Mouse (Mus musculus): ENCODE results near the gene Ctsk.

GRCm38 (mm10) chr3:95521168-95521567 lies 22.1 kb downstream of the Ctsk start:
- TF ChIP-seq CTCF (IDR thresholded peaks at IDR 0.05 in 2 of 3, conservative IDR thresholded peaks at IDR 0.05 in 1 of 3; ENCODE audit: control insufficient read depth in 1 of 3, insufficient read depth in 1 of 3, low read depth in 2 of 3, low read length in 3 of 3, poor library complexity in 1 of 3, severe bottlenecking in 1 of 3) (no peak), USF2 (IDR thresholded peaks at IDR 0.05; ENCODE audit: borderline replicate concordance in 1 of 2, insufficient read depth in 1 of 2, low read depth in 1 of 2, low read length in 2 of 2) (no peak), ZC3H11A (IDR thresholded peaks at IDR 0.05; ENCODE audit: low read depth, low read length) (no peak), EP300 (IDR thresholded peaks at IDR 0.05; ENCODE audit: low read depth in 1 of 2, low read length in 2 of 2) (no peak), TBP (IDR thresholded peaks at IDR 0.05; ENCODE audit: low read depth, low read length) (peak; percentile 84), KAT2A (conservative IDR thresholded peaks at IDR 0.05; ENCODE audit: low read depth, low read length) (no peak), MYB (IDR thresholded peaks at IDR 0.05; ENCODE audit: low read depth, low read length) (no peak), HCFC1 (IDR thresholded peaks at IDR 0.05; ENCODE audit: low read depth, low read length) (no peak)

All from MEL (cell line).